Mouse (Mus musculus) ES-Bruce4 (cell line): ENCODE data around the gene Sdc4.

Experiments
- EP300 ChIP-seq: IDR thresholded peaks from 2 replicates; pipeline ENCODE4 v1.6.1; 2011; ENCODE audit warnings: low read depth, low read length; ENCODE audit not compliant: insufficient read depth
- POLR2A ChIP-seq: IDR thresholded peaks from one replicate; pipeline ENCODE4 v1.8.1; 2011; ENCODE audit warnings: low read length; ENCODE audit not compliant: insufficient read depth

- TF ChIP-seq EP300 (no peak), POLR2A (no peak)
Measured at GRCm38 (mm10) chr2:164473624-164474023, 29.9 kb upstream of the Sdc4 start, which contains the start of gene Trp53tg5.
